Mouse (Mus musculus) left cerebral cortex, adult 8-10 months (tissue): ENCODE measurements around the gene Ntrk3. TPM values are rescaled to one million over a fixed set of nuclear protein-coding genes. Genes with fewer than 3 reads are reported as not detected.

Source experiments
- DNase-seq, 2 experiments: peaks; one replicate each; pipeline ENCODE4 v3.0.0; 2022; ENCODE audit warnings: low spot score in 2 of 2
- total RNA-seq, 4 experiments: library from RNA; stranded (reverse); gene quantifications; 2 replicates each; pipeline ENCODE4 v1.2.4; 2022

Ntrk3 gene
- total RNA-seq, 4 experiments from 2014 or later: 128 to 161 (median 134) TPM

- DNase-seq: no peak
Measured at GRCm38 (mm10) chr7:78643667-78644066, 94.1 kb downstream of the Ntrk3 start.

DNA sequence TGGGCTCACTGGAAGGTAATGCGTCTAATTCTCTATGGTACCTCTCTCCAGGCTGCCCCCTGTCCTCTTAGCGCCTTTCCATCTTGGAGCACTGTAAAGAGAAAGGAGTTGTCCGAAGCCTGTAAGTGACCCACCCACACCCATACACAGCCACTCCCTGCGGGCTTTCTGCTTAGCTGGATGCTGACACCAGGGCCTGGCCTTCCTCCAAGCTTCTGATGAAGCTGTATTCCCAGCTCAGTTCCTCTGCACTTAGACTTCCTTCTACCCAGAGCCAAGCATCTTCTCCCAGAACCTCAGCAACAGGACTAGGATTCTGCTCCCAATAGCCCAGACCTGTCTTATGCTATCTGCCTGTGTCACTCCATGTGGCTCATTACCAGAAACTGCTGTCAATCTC, 114.1 kb downstream of the Ntrk3 start:
- no peak for DNase-seq

DNA sequence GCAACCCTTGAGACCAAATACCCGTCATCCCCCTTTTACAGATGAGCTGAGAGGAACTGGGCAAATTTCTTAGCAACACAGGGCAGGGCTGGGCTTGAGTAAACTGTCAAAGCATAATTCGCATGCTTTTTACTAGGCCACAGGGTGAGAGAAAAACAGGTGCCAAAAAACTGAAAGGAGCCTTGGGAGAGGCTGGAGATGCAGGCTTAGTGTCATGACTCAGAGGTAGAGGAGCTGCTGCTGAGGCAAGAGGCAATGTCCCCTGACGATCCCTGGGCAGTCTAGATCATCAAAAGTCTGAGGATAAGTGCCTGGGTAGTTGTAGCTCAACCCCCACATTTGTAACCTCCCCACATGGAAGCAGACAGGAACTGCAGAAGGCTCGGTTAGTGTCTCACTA, 116.7 kb downstream of the Ntrk3 start:
- DNase-seq: no peak

- no peak for DNase-seq
Measured at GRCm38 (mm10) chr7:78619818-78620577, 117.8 kb downstream of the Ntrk3 start.

DNA sequence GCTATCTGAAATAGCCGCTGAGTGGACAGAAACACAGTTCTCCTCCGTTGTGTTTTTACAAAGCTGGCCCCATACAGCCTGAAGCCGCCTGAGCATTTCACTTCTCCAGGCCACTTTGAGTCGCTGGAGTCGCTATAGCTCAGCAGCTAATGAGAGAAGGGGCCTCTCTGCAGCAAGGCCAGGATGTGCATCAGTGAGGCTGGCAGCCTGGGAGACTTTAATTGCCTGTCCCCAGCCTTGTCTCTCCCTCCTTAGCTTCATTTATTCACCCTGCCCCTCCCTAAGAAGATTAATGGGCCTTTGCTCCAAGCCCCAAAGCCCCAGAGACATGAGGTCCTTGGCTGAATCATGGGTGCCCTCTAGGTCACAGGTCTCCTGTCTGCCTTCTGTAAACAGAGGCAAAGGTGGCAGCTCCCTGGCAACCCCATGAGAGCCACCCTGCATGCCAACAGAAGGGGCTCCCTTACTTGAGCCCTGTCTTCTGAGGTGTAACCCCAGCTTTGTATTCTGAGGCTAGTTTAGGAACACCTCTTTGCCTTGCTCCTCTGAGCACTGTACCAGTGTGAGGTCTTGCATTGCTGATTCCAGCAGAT, 132.2 kb downstream of the Ntrk3 start:
- DNase-seq: no peak

- no peak for DNase-seq
Measured at GRCm38 (mm10) chr7:78603922-78604321, 133.9 kb downstream of the Ntrk3 start.

GRCm38 (mm10) chr7:78601851-78602250, 136.0 kb downstream of the Ntrk3 start:
- peak in 1 of 2 experiments; percentile 71 for DNase-seq

- DNase-seq: no peak
Measured at GRCm38 (mm10) chr7:78600886-78601285, 136.9 kb downstream of the Ntrk3 start.

GRCm38 (mm10) chr7:78599941-78600677, 137.7 kb downstream of the Ntrk3 start:
- no peak for DNase-seq

- no peak for DNase-seq
Measured at GRCm38 (mm10) chr7:78598147-78598546, 139.7 kb downstream of the Ntrk3 start.

- peak in 1 of 2 experiments; percentile 84 for DNase-seq
Measured at GRCm38 (mm10) chr7:78597251-78598129, 140.3 kb downstream of the Ntrk3 start.

- DNase-seq: no peak
Measured at GRCm38 (mm10) chr7:78596556-78596955, 141.3 kb downstream of the Ntrk3 start.

DNA sequence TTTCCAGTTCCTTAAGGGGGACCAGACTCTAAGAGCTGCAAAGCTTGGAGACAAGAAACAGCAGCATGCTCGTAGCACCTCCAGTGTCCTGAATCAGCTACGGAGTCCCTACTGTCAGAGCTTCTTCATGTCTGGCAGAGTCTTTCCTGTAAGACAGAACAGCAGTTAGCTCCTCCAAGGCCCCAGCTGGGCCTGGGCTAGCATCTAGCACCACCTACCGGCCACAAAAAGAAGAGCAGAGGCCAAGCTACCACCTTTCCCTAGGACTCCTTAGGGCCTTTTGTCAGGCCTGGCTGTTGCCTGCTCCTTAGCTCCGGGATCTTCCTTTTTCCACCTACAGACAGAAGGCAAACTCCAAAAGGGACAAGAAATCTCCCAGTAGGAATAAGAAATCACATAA, 141.9 kb downstream of the Ntrk3 start:
- peak in 1 of 2 experiments; percentile 62 for DNase-seq

DNA sequence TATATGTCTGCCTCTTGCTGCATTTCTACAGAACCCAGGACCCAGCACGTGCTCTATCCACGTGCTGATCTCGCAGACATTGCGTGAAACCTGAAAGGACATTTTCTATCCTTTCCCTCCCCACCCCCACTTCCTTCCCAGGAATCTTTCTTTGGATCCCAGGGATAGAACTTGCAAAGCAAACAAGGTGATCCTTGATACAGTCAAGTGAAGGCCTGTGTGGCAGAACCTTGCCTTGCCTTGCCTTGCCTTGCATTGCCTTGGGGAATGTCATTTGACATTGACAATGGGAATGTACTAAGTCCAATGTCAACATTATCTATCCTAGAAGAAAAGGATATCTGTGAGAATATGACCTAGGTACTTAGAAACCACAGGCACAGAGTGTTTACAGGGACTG, 144.9 kb downstream of the Ntrk3 start:
- DNase-seq: no peak

DNA sequence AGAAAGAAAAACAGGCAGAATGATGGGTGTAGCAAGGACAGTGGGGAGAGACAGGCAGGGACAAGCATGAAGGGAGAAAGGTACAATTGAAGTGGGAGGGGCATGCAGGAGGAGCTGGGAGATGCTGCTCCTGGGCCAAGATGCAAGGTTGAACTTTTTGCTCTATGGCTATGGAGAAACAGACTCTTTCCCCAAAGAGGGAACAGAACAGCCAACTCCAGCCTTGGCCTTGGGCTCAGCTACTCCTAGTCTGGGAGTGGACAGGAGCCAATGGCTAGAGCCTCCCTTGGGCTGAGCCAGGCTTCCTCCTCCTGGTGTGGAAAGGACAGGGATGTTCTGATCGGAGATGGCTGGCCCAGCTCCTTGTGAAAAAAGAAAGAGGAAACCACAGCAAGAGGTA, 145.6 kb downstream of the Ntrk3 start:
- no peak for DNase-seq

- no peak for DNase-seq
Measured at GRCm38 (mm10) chr7:78589766-78590165, 148.0 kb downstream of the Ntrk3 start.

DNA sequence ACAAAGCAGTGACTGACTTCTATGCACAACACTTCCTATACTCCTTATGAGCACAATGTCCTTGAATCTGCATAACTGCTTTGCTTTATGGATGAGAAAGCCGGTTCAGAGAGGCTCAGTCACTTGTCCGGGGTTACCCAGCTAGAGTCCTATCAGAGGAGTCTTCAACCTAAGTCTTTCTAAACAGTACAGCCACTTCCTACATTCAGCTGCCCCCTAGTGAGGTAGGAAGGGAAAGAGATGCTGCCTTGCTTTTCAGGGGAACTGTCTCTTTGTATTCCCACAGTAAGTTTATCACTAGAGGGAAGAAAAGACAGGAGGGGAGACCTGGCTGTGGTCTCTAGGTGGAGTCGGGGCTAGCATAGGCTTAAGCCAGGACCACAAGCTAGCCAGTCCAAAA, 151.0 kb downstream of the Ntrk3 start:
- DNase-seq: no peak

DNA sequence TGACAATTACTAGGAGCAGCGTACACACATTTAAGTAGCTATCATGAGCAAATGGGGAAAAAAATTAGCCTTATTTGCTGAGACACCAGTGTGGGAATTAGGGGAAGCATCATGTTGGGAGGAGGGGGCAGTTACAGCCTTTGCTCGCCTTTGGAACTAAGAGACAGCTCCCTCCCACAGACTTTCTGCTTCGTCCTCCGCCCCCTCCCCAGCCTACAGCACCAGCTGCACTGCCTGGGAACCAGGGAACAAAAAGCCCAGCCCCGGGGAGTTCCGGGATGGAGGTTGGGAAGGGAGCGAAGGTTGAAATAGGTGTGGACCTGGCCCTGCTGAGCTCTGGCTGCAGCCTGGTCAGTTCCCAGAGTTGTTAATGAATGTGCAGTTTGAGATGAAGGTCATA, 151.9 kb downstream of the Ntrk3 start:
- DNase-seq: no peak

GRCm38 (mm10) chr7:78584936-78585335, 152.9 kb downstream of the Ntrk3 start:
- DNase-seq: no peak

- DNase-seq: no peak
Measured at GRCm38 (mm10) chr7:78584499-78584898, 153.3 kb downstream of the Ntrk3 start.

DNA sequence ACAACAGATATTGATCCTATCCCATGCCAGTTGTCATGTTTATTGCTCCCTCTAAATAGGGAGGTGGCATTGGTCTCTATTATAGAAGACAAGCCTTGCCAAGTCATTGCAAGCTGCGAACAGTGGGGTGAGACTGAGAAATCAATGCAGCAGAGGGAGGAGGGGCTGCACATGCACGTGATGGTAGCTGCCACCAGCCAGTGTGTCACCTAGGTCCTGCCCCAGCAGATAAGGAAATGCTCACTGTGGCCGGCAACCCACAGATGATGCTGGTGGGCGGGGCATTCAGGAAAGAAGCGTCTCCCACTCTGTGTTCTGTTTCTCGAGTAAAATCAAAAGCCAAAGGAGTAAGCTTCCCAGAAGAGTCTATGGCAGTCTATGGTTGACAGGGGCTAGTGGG, 154.1 kb downstream of the Ntrk3 start:
- no peak for DNase-seq
